Mouse (Mus musculus) kidney, postnatal 36 days (tissue): ENCODE results near the gene Skap1.

ENCODE experiments used
- DNase-seq, 2 experiments: peaks; one replicate each; pipeline ENCODE4 v3.0.0; 2021 to 2022; ENCODE audit warnings: mixed read lengths in 2 of 2

Skap1 gene

GRCm38 (mm10) chr11:96564088-96564487, 99.7 kb downstream of the Skap1 start:
- DNase-seq, result no peak

- DNase-seq, result peak in 1 of 2 experiments; percentile 7
These were observed 108.1 kb downstream of the Skap1 start for GRCm38 (mm10) chr11:96572515-96572914.

GRCm38 (mm10) chr11:96576491-96577427, 112.4 kb downstream of the Skap1 start:
- no peak for DNase-seq

GRCm38 (mm10) chr11:96578551-96579283, 114.3 kb downstream of the Skap1 start:
- peak in 1 of 2 experiments; percentile 10 for DNase-seq

GRCm38 (mm10) chr11:96581604-96582384, 117.4 kb downstream of the Skap1 start:
- peak; percentile 56 to 77 for DNase-seq

GRCm38 (mm10) chr11:96582595-96582994, 118.2 kb downstream of the Skap1 start:
- DNase-seq, result peak in 1 of 2 experiments; percentile 15

GRCm38 (mm10) chr11:96589828-96590227, 125.4 kb downstream of the Skap1 start:
- no peak for DNase-seq

GRCm38 (mm10) chr11:96595890-96596289, 131.5 kb downstream of the Skap1 start:
- DNase-seq, result no peak

GRCm38 (mm10) chr11:96596301-96596700, 131.9 kb downstream of the Skap1 start:
- DNase-seq, result no peak

- DNase-seq, result no peak
These were observed 138.4 kb downstream of the Skap1 start for GRCm38 (mm10) chr11:96602806-96603205.

GRCm38 (mm10) chr11:96604306-96604705, 139.9 kb downstream of the Skap1 start:
- no peak for DNase-seq

- DNase-seq, result no peak
These were observed 140.5 kb downstream of the Skap1 start for GRCm38 (mm10) chr11:96604751-96605450.

GRCm38 (mm10) chr11:96605516-96605915, 141.1 kb downstream of the Skap1 start:
- DNase-seq, result no peak

- DNase-seq, result no peak
These were observed 148.2 kb downstream of the Skap1 start for GRCm38 (mm10) chr11:96612596-96612995.

GRCm38 (mm10) chr11:96616792-96617191, 152.4 kb downstream of the Skap1 start:
- peak in 1 of 2 experiments; percentile 57 for DNase-seq

- peak in 1 of 2 experiments; percentile 51 for DNase-seq
These were observed 154.5 kb downstream of the Skap1 start for GRCm38 (mm10) chr11:96618789-96619445.

- DNase-seq, result peak in 1 of 2 experiments; percentile 33
These were observed 155.2 kb downstream of the Skap1 start for GRCm38 (mm10) chr11:96619576-96619975.

- DNase-seq, result no peak
These were observed 155.6 kb downstream of the Skap1 start for GRCm38 (mm10) chr11:96620006-96620405.

- peak in 1 of 2 experiments; percentile 23 for DNase-seq
These were observed 156.3 kb downstream of the Skap1 start for GRCm38 (mm10) chr11:96620660-96621059.

- DNase-seq, result peak; percentile 83 to 95
These were observed 156.8 kb downstream of the Skap1 start for GRCm38 (mm10) chr11:96621167-96621566.

GRCm38 (mm10) chr11:96622782-96623181, 158.4 kb downstream of the Skap1 start:
- peak; percentile 87 for DNase-seq
